Mouse (Mus musculus) left cerebral cortex, adult 8-10 months (tissue): ENCODE results near the gene Ccdc92b. TPM values are rescaled to one million over a fixed set of nuclear protein-coding genes. Genes with fewer than 3 reads are reported as not detected.

Experiments used
- DNase-seq, 2 experiments: peaks; one replicate each; pipeline ENCODE4 v3.0.0; 2022; ENCODE audit warnings: low spot score in 2 of 2
- total RNA-seq, 4 experiments: library from RNA; stranded (reverse); gene quantifications; 2 replicates each; pipeline ENCODE4 v1.2.4; 2022

The Ccdc92b gene
- total RNA-seq, 4 experiments from 2014 or later, result 30.5 to 36.7 (median 32.7) TPM

GRCm38 (mm10) chr11:74611437-74611836 lies 8.0 kb upstream of the Ccdc92b start:
- no peak for DNase-seq

GRCm38 (mm10) chr11:74613428-74613827 lies 6.0 kb upstream of the Ccdc92b start:
- DNase-seq, result no peak

- DNase-seq, result no peak
These were observed 3.8 kb upstream of the Ccdc92b start for GRCm38 (mm10) chr11:74615571-74615970.

GRCm38 (mm10) chr11:74619956-74620300 lies 523 bp downstream of the Ccdc92b start:
- DNase-seq, result no peak

GRCm38 (mm10) chr11:74621974-74622669 lies 2.7 kb downstream of the Ccdc92b start:
- no peak for DNase-seq

- DNase-seq, result no peak
These were observed 4.3 kb downstream of the Ccdc92b start for GRCm38 (mm10) chr11:74623693-74624092.

GRCm38 (mm10) chr11:74625333-74625732 lies 5.9 kb downstream of the Ccdc92b start:
- DNase-seq, result no peak

- no peak for DNase-seq
These were observed 8.1 kb downstream of the Ccdc92b start for GRCm38 (mm10) chr11:74627481-74627880.

GRCm38 (mm10) chr11:74631880-74632789 lies 12.7 kb downstream of the Ccdc92b start:
- no peak for DNase-seq

GRCm38 (mm10) chr11:74634490-74635275 lies 15.3 kb downstream of the Ccdc92b start:
- no peak for DNase-seq

- DNase-seq, result no peak
These were observed 18.1 kb downstream of the Ccdc92b start for GRCm38 (mm10) chr11:74637486-74637885.

- DNase-seq, result peak; percentile 53 to 75
These were observed 18.8 kb downstream of the Ccdc92b start for GRCm38 (mm10) chr11:74637971-74638790.

GRCm38 (mm10) chr11:74638791-74639411 lies 19.5 kb downstream of the Ccdc92b start:
- no peak for DNase-seq

- DNase-seq, result no peak
These were observed 20.2 kb downstream of the Ccdc92b start for GRCm38 (mm10) chr11:74639628-74640027.

- no peak for DNase-seq
These were observed 28.6 kb downstream of the Ccdc92b start for GRCm38 (mm10) chr11:74647966-74648365.

GRCm38 (mm10) chr11:74648676-74649075 lies 29.3 kb downstream of the Ccdc92b start:
- no peak for DNase-seq

- DNase-seq, result peak; percentile 97 to 99
These were observed 29.8 kb downstream of the Ccdc92b start, which contains the start of gene Cluh for GRCm38 (mm10) chr11:74649095-74649646. Cluh (plus strand) TSS chr11:74649495.

- no peak for DNase-seq
These were observed 30.5 kb downstream of the Ccdc92b start for GRCm38 (mm10) chr11:74649647-74650551.

- no peak for DNase-seq
These were observed 31.2 kb downstream of the Ccdc92b start for GRCm38 (mm10) chr11:74650576-74651100.
